In the genomic region with DNA sequence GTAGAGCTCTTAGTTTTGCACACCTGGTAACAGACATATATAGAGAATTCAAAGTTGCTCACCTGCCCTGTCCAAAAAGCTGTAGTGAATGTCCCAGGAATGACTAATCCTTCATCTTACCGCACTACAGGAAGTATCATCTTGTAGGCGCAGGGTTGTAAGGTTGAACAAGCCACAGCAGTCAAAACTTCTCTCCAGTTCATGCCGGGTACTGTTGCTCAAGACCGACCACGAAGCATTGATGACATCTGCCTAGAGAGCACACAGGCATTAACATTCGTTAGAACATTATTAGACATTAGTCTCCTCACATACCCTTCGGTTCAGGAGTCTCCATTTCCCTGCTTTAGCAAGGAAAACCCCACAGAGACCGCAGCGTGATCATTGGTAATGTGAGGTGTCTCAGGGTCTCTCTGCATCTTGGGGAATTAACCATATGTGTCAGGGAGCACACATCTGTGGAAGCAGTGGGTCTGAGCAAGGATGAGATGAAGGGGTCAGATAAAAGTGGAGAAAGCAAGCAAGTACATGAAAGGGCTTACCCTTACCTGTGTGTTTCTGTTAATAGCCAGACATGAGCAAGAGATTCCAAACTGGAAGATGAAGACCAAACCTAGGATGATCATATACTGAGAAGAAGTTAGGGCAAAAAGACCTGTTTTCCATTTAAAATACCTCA, we compare ENCODE assay signal across 9 mouse cellular contexts. TPM values are rescaled to one million over a fixed set of nuclear protein-coding genes. Genes with fewer than 3 reads are reported as not detected.
DNase-seq lines count a peak whose midpoint lies in the region; ATAC-seq and TF ChIP-seq lines count a peak whose summit lies in the region.
"Had no signal": no experiment of that assay in that cellular context is flagged by ENCODE, and none has a peak within 500 bp of the region (broad histone marks: within the 10 kb centered on the region; RNA-seq: fewer than 3 reads in every experiment).

No protein-coding gene starts in this region.

- 73% methylated on average over 9 of the region's 9 CpGs for WGBS in heart, embryonic 16.5 days
- WGBS in hindbrain, embryonic 15.5 days: 79% methylated on average over 9 of the region's 9 CpGs
- WGBS in midbrain, embryonic 12.5 days: 84% methylated on average over 9 of the region's 9 CpGs

- peak overlapping the region; percentile 83 for H3K4me2 ChIP-seq in heart, embryonic 16.5 days (ENCODE audit: low read depth, low read length)
- peak overlapping the region; percentile 96 for H3K4me2 ChIP-seq in hindbrain, embryonic 15.5 days
- peak overlapping the region; percentile 76 for H3K4me2 ChIP-seq in midbrain, embryonic 12.5 days (replicated peaks)

- intact Hi-C loops in heart, postnatal 14 days (cut with DNase I): no loop called here

- H3K27ac ChIP-seq in heart, embryonic 16.5 days (ENCODE audit: low read length): no peak overlapping the region
- H3K27ac ChIP-seq in bone marrow macrophage, adult 2 months (ENCODE audit: insufficient read depth, low read depth, low read length): no peak overlapping the region
- H3K27ac ChIP-seq in hindbrain, embryonic 15.5 days (replicated peaks): peak overlapping the region; percentile 91; the same call in 1 of the 2 replicates
- H3K27ac ChIP-seq in midbrain, embryonic 12.5 days (replicated peaks): peak overlapping the region; percentile 89

- TF ChIP-seq CTCF in bone marrow macrophage, adult 2 months (IDR thresholded peaks at IDR 0.05; ENCODE audit: low read depth, low read length): no peak

- no peak for ATAC-seq in heart, embryonic 16.5 days (replicated peaks; ENCODE audit: extremely low read depth, insufficient read depth, low FRiP score)
- ATAC-seq in hindbrain, embryonic 15.5 days (ENCODE audit: low FRiP score, low read depth): no peak
- no peak for ATAC-seq in midbrain, embryonic 12.5 days (ENCODE audit: low FRiP score, low read depth)

- no peak for TF ChIP-seq POLR2A in bone marrow macrophage, adult 2 months (IDR thresholded peaks at IDR 0.05; ENCODE audit: borderline replicate concordance, low read depth, low read length)

- peaks cover 23% of the 10 kb centered on the region for H3K4me1 ChIP-seq in heart, embryonic 16.5 days (ENCODE audit: control insufficient read depth, insufficient read depth, low read length)
- H3K4me1 ChIP-seq in bone marrow macrophage, adult 2 months (ENCODE audit: control insufficient read depth, insufficient read depth, low read length): peaks cover 14% of the 10 kb centered on the region
- H3K4me1 ChIP-seq in hindbrain, embryonic 15.5 days (replicated peaks): peaks cover 40% of the 10 kb centered on the region
- H3K4me1 ChIP-seq in midbrain, embryonic 12.5 days: peaks cover 41% of the 10 kb centered on the region

- H3K27me3 ChIP-seq in heart, embryonic 16.5 days (ENCODE audit: control insufficient read depth, insufficient read depth, low read length): no peaks in the 10 kb centered on the region
- no peaks in the 10 kb centered on the region for H3K27me3 ChIP-seq in hindbrain, embryonic 15.5 days
- no peaks in the 10 kb centered on the region for H3K27me3 ChIP-seq in midbrain, embryonic 12.5 days

- no peak overlapping the region for H3K4me3 ChIP-seq in heart, embryonic 16.5 days (ENCODE audit: low read length)
- H3K4me3 ChIP-seq in bone marrow macrophage, adult 2 months (ENCODE audit: insufficient read depth, low read length): 0 out of 2 replicates have a peak overlapping the region, but pooled peaks have one; percentile 95
- H3K4me3 ChIP-seq in hindbrain, embryonic 15.5 days: peak overlapping the region; percentile 53
- H3K4me3 ChIP-seq in midbrain, embryonic 12.5 days: peak overlapping the region; percentile 61

- no peak overlapping the region for H3K9ac ChIP-seq in heart, embryonic 16.5 days (ENCODE audit: low read length)
- H3K9ac ChIP-seq in hindbrain, embryonic 15.5 days: peak overlapping the region; percentile 60
- H3K9ac ChIP-seq in midbrain, embryonic 12.5 days (replicated peaks): peak overlapping the region; percentile 60; the same call in 1 of the 2 replicates

- no peaks in the 10 kb centered on the region for H3K9me3 ChIP-seq in heart, embryonic 16.5 days (replicated peaks; ENCODE audit: control insufficient read depth, low read length)
- no peaks in the 10 kb centered on the region for H3K9me3 ChIP-seq in hindbrain, embryonic 15.5 days
- H3K9me3 ChIP-seq in midbrain, embryonic 12.5 days: no peaks in the 10 kb centered on the region

- H3K36me3 ChIP-seq in heart, embryonic 16.5 days (ENCODE audit: control insufficient read depth, insufficient read depth): peaks cover 38% of the 10 kb centered on the region
- H3K36me3 ChIP-seq in hindbrain, embryonic 15.5 days: peaks cover 34% of the 10 kb centered on the region
- peaks cover 43% of the 10 kb centered on the region for H3K36me3 ChIP-seq in midbrain, embryonic 12.5 days

- DNase-seq in heart, postnatal 14 days: no peak
- DNase-seq in frontal cortex, postnatal 10 days (ENCODE audit: low spot score in 2 of 2): no peak
- no peak for DNase-seq in cerebellum, postnatal 14 days
- no peak for DNase-seq in layer of hippocampus, adult 9-11 months
- DNase-seq: left cerebral cortex, postnatal 4 days had no signal

RNA-seq across cellular contexts. Expression of a gene that starts 1.6 kb away (rescaled TPM):
- 110 and 112 TPM in 2 replicates for polyA plus RNA-seq in heart, embryonic 16.5 days (2015; fragmentation: Nextera tagmentation; extraction: Ambion mirVana)
- total RNA-seq in heart, postnatal 14 days (2021): 10 to 100 TPM; 47.3 to 50.0 TPM
- 116 and 126 TPM in 2 replicates for polyA plus RNA-seq in bone marrow macrophage, adult 2 months (2012; ENCODE audit: insufficient read depth, insufficient read length, missing spikeins)
- 120 and 123 TPM in 2 replicates for polyA plus RNA-seq in hindbrain, embryonic 15.5 days (2015; fragmentation: Nextera tagmentation; extraction: Ambion mirVana)
- polyA plus RNA-seq in midbrain, embryonic 12.5 days (2016; fragmentation: Nextera tagmentation; extraction: Ambion mirVana): 165 and 167 TPM in 2 replicates

RNA-seq across cellular contexts. Expression of a gene that starts 5.2 kb away (rescaled TPM):
- 834 and 885 TPM in 2 replicates for polyA plus RNA-seq in heart, embryonic 16.5 days (2015; fragmentation: Nextera tagmentation; extraction: Ambion mirVana)
- total RNA-seq in heart, postnatal 14 days (2021): 100 to 1,000 TPM in 1 of 2 experiments, 10 to 100 TPM in 1; 92.4 to 113 TPM
- 161 and 187 TPM in 2 replicates for polyA plus RNA-seq in bone marrow macrophage, adult 2 months (2012; ENCODE audit: insufficient read depth, insufficient read length, missing spikeins)
- polyA plus RNA-seq in hindbrain, embryonic 15.5 days (2015; fragmentation: Nextera tagmentation; extraction: Ambion mirVana): 743 and 831 TPM in 2 replicates
- 2,032 and 2,136 TPM in 2 replicates for polyA plus RNA-seq in midbrain, embryonic 12.5 days (2016; fragmentation: Nextera tagmentation; extraction: Ambion mirVana)

RNA-seq across cellular contexts. Expression of a gene that starts 6.6 kb away (rescaled TPM):
- polyA plus RNA-seq in heart, embryonic 16.5 days (2015; fragmentation: Nextera tagmentation; extraction: Ambion mirVana): 0.32 and 0.42 TPM in 2 replicates
- 10 to 100 TPM; 12.2 to 12.3 TPM for total RNA-seq in heart, postnatal 14 days (2021)
- 0.85 and 2.0 TPM in 2 replicates for polyA plus RNA-seq in bone marrow macrophage, adult 2 months (2012; ENCODE audit: insufficient read depth, insufficient read length, missing spikeins)
- 4.0 and 4.9 TPM in 2 replicates for polyA plus RNA-seq in hindbrain, embryonic 15.5 days (2015; fragmentation: Nextera tagmentation; extraction: Ambion mirVana)
- polyA plus RNA-seq in midbrain, embryonic 12.5 days (2016; fragmentation: Nextera tagmentation; extraction: Ambion mirVana): 1.3 TPM in 2 replicates

RNA-seq across cellular contexts. Expression of a gene that starts 8.5 kb away (rescaled TPM):
- polyA plus RNA-seq in heart, embryonic 16.5 days (2015; fragmentation: Nextera tagmentation; extraction: Ambion mirVana): 0.12 and 0.32 TPM in 2 replicates
- 1 to 10 TPM; 1.6 TPM for total RNA-seq in heart, postnatal 14 days (2021)
- polyA plus RNA-seq in bone marrow macrophage, adult 2 months (2012; ENCODE audit: insufficient read depth, insufficient read length, missing spikeins): 1.2 and 1.7 TPM in 2 replicates
- polyA plus RNA-seq in hindbrain, embryonic 15.5 days (2015; fragmentation: Nextera tagmentation; extraction: Ambion mirVana): 7.3 and 8.4 TPM in 2 replicates
- polyA plus RNA-seq in midbrain, embryonic 12.5 days (2016; fragmentation: Nextera tagmentation; extraction: Ambion mirVana): 4.6 and 5.3 TPM in 2 replicates

RNA-seq across cellular contexts. Expression of a gene that starts 20.4 kb away (rescaled TPM):
- 0.08 and 0.14 TPM in 2 replicates for polyA plus RNA-seq in heart, embryonic 16.5 days (2015; fragmentation: Nextera tagmentation; extraction: Ambion mirVana)
- under 1 TPM; 0.27 to 0.50 TPM for total RNA-seq in heart, postnatal 14 days (2021)
- polyA plus RNA-seq in bone marrow macrophage, adult 2 months (2012; ENCODE audit: insufficient read depth, insufficient read length, missing spikeins): not detected in 2 replicates
- 0.21 and 0.26 TPM in 2 replicates for polyA plus RNA-seq in hindbrain, embryonic 15.5 days (2015; fragmentation: Nextera tagmentation; extraction: Ambion mirVana)
- 0.09 and 0.16 TPM in 2 replicates for polyA plus RNA-seq in midbrain, embryonic 12.5 days (2016; fragmentation: Nextera tagmentation; extraction: Ambion mirVana)

Comparison
In these comparisons a context has a peak if more than half of its experiments do, and no peak if none do; other contexts are left out.
1. H3K27ac ChIP-seq: peak in hindbrain, embryonic 15.5 days (single experiment) and midbrain, embryonic 12.5 days (single experiment); none in heart, embryonic 16.5 days (single experiment) and bone marrow macrophage, adult 2 months (single experiment).
2. Peak in every context shown above with its lines, with median percentiles within 50 percentile points of each other: H3K4me2 ChIP-seq.